Mouse (Mus musculus): ENCODE measurements around the gene Szt2.

DNA sequence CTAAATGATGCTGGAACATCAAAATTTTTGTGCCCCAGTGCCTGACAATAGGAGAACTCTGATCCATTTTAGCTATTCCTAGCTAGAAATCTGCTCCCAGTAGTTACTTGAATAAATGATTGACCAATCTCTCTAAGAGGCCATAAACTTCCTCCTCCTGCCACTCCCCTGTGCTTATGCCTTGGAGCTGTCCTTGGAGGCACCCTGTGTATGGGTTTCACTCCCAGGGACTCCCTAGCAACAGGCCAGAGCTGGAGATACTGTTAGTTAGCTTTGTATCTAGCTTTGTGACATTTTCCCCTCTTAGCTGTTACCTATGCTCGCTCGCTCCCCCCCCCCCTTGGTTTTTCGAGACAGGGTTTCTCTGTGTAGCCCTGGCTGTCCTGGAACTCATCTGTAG, 12.3 kb upstream of the Szt2 start:
- no peak for TF ChIP-seq POLR2A (IDR thresholded peaks at IDR 0.05; ENCODE audit: borderline replicate concordance, low read depth, low read length)
- no peak for TF ChIP-seq CTCF (IDR thresholded peaks at IDR 0.05; ENCODE audit: low read depth, low read length)

Measured in bone marrow macrophage, adult 2 months (primary cell).